Comparison of ENCODE assay signal across 28 mouse cellular contexts in genomic region chr14:73422621-73423020, GRCm38 (mm10).
"Had no signal": no experiment of that assay in that cellular context is flagged by ENCODE, and none has a peak within 500 bp of the region (broad histone marks: within the 10 kb centered on the region; RNA-seq: fewer than 3 reads in every experiment).

No protein-coding gene starts in this region.

- H3K36me3 ChIP-seq: heart, embryonic 10.5 days; heart, embryonic 12.5 days; hindbrain, embryonic 10.5 days; hindbrain, embryonic 12.5 days; intestine, embryonic 15.5 days; limb, embryonic 10.5 days; limb, embryonic 12.5 days; liver, embryonic 13.5 days; liver, embryonic 15.5 days had no signal

- ATAC-seq: hindbrain, embryonic 16.5 days; inflammation-experienced regulatory T-cells, adult 6 months; intestine, embryonic 15.5 days; intestine, postnatal 0 days; liver, postnatal 0 days had no signal

- H3K4me2 ChIP-seq: heart, embryonic 12.5 days; hindbrain, embryonic 12.5 days; hindbrain, embryonic 14.5 days; intestine, embryonic 15.5 days; limb, embryonic 12.5 days; liver, embryonic 11.5 days; liver, embryonic 13.5 days; liver, embryonic 15.5 days had no signal

- H3K9me3 ChIP-seq: heart, embryonic 10.5 days; intestine, embryonic 15.5 days; limb, embryonic 10.5 days; limb, embryonic 12.5 days; liver, embryonic 13.5 days; liver, embryonic 15.5 days had no signal

- H3K27ac ChIP-seq: gastrocnemius, adult 2 months; heart, adult 2 months; heart, embryonic 10.5 days; hindbrain, embryonic 10.5 days; hindbrain, embryonic 12.5 days; hindbrain, embryonic 14.5 days; intestine, embryonic 15.5 days; left cerebral cortex, adult 2 months; limb, embryonic 10.5 days; limb, embryonic 12.5 days; liver, embryonic 13.5 days; liver, embryonic 15.5 days had no signal

- H3K27me3 ChIP-seq: heart, embryonic 12.5 days; hindbrain, embryonic 12.5 days; intestine, embryonic 15.5 days; limb, embryonic 12.5 days; liver, embryonic 13.5 days; liver, embryonic 15.5 days had no signal

- H3K4me1 ChIP-seq: heart, embryonic 10.5 days; heart, embryonic 12.5 days; intestine, embryonic 15.5 days; liver, embryonic 15.5 days had no signal

- H3K4me3 ChIP-seq: gastrocnemius, adult 2 months; heart, adult 2 months; heart, embryonic 10.5 days; heart, embryonic 12.5 days; hindbrain, embryonic 10.5 days; hindbrain, embryonic 12.5 days; intestine, embryonic 15.5 days; layer of hippocampus, adult 2 months; left cerebral cortex, adult 2 months; limb, embryonic 10.5 days; limb, embryonic 12.5 days; liver, embryonic 13.5 days; liver, embryonic 15.5 days had no signal

- DNase-seq: gastrocnemius, adult 2 months; gastrocnemius, postnatal 10 days; gastrocnemius, postnatal 25 days; heart, adult 2 months; heart, postnatal 10 days; heart, postnatal 4 days; kidney, adult 18-20 months; kidney, adult 8-10 months; kidney, postnatal 25 days; kidney, postnatal 4 days; liver; liver, embryonic 13.5 days; liver, postnatal 0 days had no signal

- H3K9ac ChIP-seq: heart, embryonic 12.5 days; hindbrain, embryonic 12.5 days; hindbrain, embryonic 14.5 days; intestine, embryonic 15.5 days; limb, embryonic 12.5 days; liver, embryonic 13.5 days; liver, embryonic 15.5 days; liver, postnatal 0 days had no signal
